Mouse (Mus musculus) liver, adult 2 months (tissue): ENCODE data around the gene Gal3st3. TPM values are rescaled to one million over a fixed set of nuclear protein-coding genes. Genes with fewer than 3 reads are reported as not detected.

ENCODE experiments used
- DNase-seq: peaks from one replicate; pipeline ENCODE4 v3.0.0-alpha.2; 2011; ENCODE audit warnings: low read depth, low spot score; ENCODE audit errors: extremely low read depth
- H3K27ac ChIP-seq: fragments of 200-500 bp; replicated peaks from 2 replicates; pipeline ENCODE4 v1.5.1; 2012; ENCODE audit warnings: low read depth, mild to moderate bottlenecking, control low read depth, inconsistent platforms, low read length; ENCODE audit not compliant: insufficient read depth
- H3K27me3 ChIP-seq: fragments of 200-500 bp; 2 replicates; pipeline ENCODE4 v1.6.1; 2012; ENCODE audit warnings: mild to moderate bottlenecking, moderate library complexity, low read length, inconsistent platforms; ENCODE audit not compliant: control insufficient read depth, insufficient read depth
- H3K36me3 ChIP-seq: fragments of 200-500 bp; 2 replicates; pipeline ENCODE4 v1.6.1; 2012; ENCODE audit warnings: low read length, inconsistent platforms; ENCODE audit not compliant: control insufficient read depth, insufficient read depth
- H3K4me1 ChIP-seq: fragments of 200-500 bp; 2 replicates; pipeline ENCODE4 v1.6.1; 2011; ENCODE audit warnings: low read length; ENCODE audit not compliant: control insufficient read depth, insufficient read depth
- H3K4me3 ChIP-seq: fragments of 200-500 bp; 2 replicates; pipeline ENCODE4 v1.5.1; 2011; ENCODE audit warnings: low read depth, mild to moderate bottlenecking, control low read depth, low read length, moderate library complexity; ENCODE audit not compliant: insufficient read depth
- H3K79me2 ChIP-seq: fragments of 200-500 bp; 2 replicates; pipeline ENCODE4 v1.6.1; 2012; ENCODE audit warnings: inconsistent platforms, mild to moderate bottlenecking, low read length, moderate library complexity; ENCODE audit not compliant: control insufficient read depth, insufficient read depth
- H3K9ac ChIP-seq: fragments of 200-500 bp; 2 replicates; pipeline ENCODE4 v1.6.1; 2012; ENCODE audit warnings: low read depth, mild to moderate bottlenecking, control low read depth, inconsistent platforms, low read length
- CTCF ChIP-seq: fragments of 200-500 bp; IDR thresholded peaks from 2 replicates; pipeline ENCODE4 v1.5.1; 2011; ENCODE audit warnings: low read depth, low read length, control low read depth
- POLR2A ChIP-seq: fragments of 200-500 bp; IDR thresholded peaks from 2 replicates; pipeline ENCODE4 v1.6.1; 2011; ENCODE audit warnings: low read length, control low read depth; ENCODE audit not compliant: insufficient read depth; ENCODE audit errors: extremely low read depth
- WGBS: fragments of 180-500 bp; shearing (Covaris S2); methylation state at CpG from one replicate; pipeline ENCODE4 v1.1.7; 2018; 5-methylcytosine and 5-hydroxymethylcytosine counted together
- polyA plus RNA-seq: library from polyadenylated mRNA; depleted of rRNA; stranded (reverse); fragments of >200 nt; gene quantifications from 2 replicates; pipeline ENCODE4 v1.2.3, GENCODE M21; 2012; rRNA removed
- total RNA-seq: library from RNA; depleted of rRNA; stranded (reverse); fragments of >200 nt; gene quantifications from 2 replicates; pipeline ENCODE4 v1.2.3, GENCODE M21; 2014; rRNA removed

Gene Gal3st3
- total and polyA plus RNA-seq, 2 experiments = not detected

GRCm38 (mm10) chr19:5353609-5354008, 55.5 kb downstream of the Gal3st3 start:
- no peak overlapping the region for H3K27ac ChIP-seq
- no peaks in the 10 kb centered on the region for H3K27me3 ChIP-seq
- H3K9ac ChIP-seq = no peak overlapping the region
- 76% methylated on average over 2 of the region's 2 CpGs for WGBS
- TF ChIP-seq POLR2A (no peak), CTCF (no peak)
- H3K36me3 ChIP-seq = no peaks in the 10 kb centered on the region
- no peaks in the 10 kb centered on the region for H3K79me2 ChIP-seq
- DNase-seq = no peak
- peaks cover 3% of the 10 kb centered on the region; the same call in 1 of the 2 replicates for H3K4me1 ChIP-seq
- H3K4me3 ChIP-seq = no peak overlapping the region

GRCm38 (mm10) chr19:5356080-5356479, 57.9 kb downstream of the Gal3st3 start:
- DNase-seq = no peak
- no peak for TF ChIP-seq POLR2A
- no peak for TF ChIP-seq CTCF
- H3K36me3 ChIP-seq = no peaks in the 10 kb centered on the region
- no peak overlapping the region for H3K4me3 ChIP-seq
- no peak overlapping the region for H3K27ac ChIP-seq
- WGBS = no CpG with 5 or more reads among the region's 1 CpGs
- no peak overlapping the region for H3K9ac ChIP-seq
- H3K4me1 ChIP-seq = no peaks in the 10 kb centered on the region
- H3K27me3 ChIP-seq = no peaks in the 10 kb centered on the region
- no peaks in the 10 kb centered on the region for H3K79me2 ChIP-seq

Other genes starting within 250 kb of the Gal3st3 start
- gene Rin1, start 247.8 kb upstream of the Gal3st3 start, total RNA-seq = 0.09 and 0.20 TPM in 2 replicates
- 0.40 and 0.78 TPM in 2 replicates for gene Rin1, start 247.8 kb upstream of the Gal3st3 start, polyA plus RNA-seq
- 0.18 and 0.54 TPM in 2 replicates for gene Cd248, start 230.3 kb upstream of the Gal3st3 start, total RNA-seq
- 0.57 and 0.98 TPM in 2 replicates for gene Cd248, start 230.3 kb upstream of the Gal3st3 start, polyA plus RNA-seq
- under 0.01 TPM in 2 replicates for gene Tmem151a, start 212.8 kb upstream of the Gal3st3 start, total RNA-seq
- 0.24 and 0.26 TPM in 2 replicates for gene Tmem151a, start 212.8 kb upstream of the Gal3st3 start, polyA plus RNA-seq
- 79.3 and 85.7 TPM in 2 replicates for gene Yif1a, start 209.8 kb upstream of the Gal3st3 start, total RNA-seq
- 188 and 215 TPM in 2 replicates for gene Yif1a, start 209.8 kb upstream of the Gal3st3 start, polyA plus RNA-seq
- not detected in 2 replicates for gene Cnih2, start 199.8 kb upstream of the Gal3st3 start, total RNA-seq
- 0.12 and 0.19 TPM in 2 replicates for gene Cnih2, start 199.8 kb upstream of the Gal3st3 start, polyA plus RNA-seq
- 82.1 and 98.7 TPM in 2 replicates for gene Rab1b, start 191.3 kb upstream of the Gal3st3 start, total RNA-seq
- gene Rab1b, start 191.3 kb upstream of the Gal3st3 start, polyA plus RNA-seq = 165 and 169 TPM in 2 replicates
- 2.4 and 4.6 TPM in 2 replicates for gene Klc2, start 179.8 kb upstream of the Gal3st3 start, total RNA-seq
- gene Klc2, start 179.8 kb upstream of the Gal3st3 start, polyA plus RNA-seq = 8.7 and 12.3 TPM in 2 replicates
- gene Pacs1, start 25.2 kb upstream of the Gal3st3 start, total RNA-seq = 1.1 and 3.3 TPM in 2 replicates
- gene Pacs1, start 25.2 kb upstream of the Gal3st3 start, polyA plus RNA-seq = 2.4 and 3.0 TPM in 2 replicates
- gene Sf3b2, start 2.9 kb upstream of the Gal3st3 start, total RNA-seq = 58.1 and 60.0 TPM in 2 replicates
- 60.8 and 61.4 TPM in 2 replicates for gene Sf3b2, start 2.9 kb upstream of the Gal3st3 start, polyA plus RNA-seq
- not detected in 2 replicates for gene Catsper1, start 37.4 kb downstream of the Gal3st3 start, total RNA-seq
- gene Catsper1, start 37.4 kb downstream of the Gal3st3 start, polyA plus RNA-seq = 0.05 TPM in 1 of 2 replicates, not detected in the other
- gene Cst6, start 51.2 kb downstream of the Gal3st3 start, total RNA-seq = not detected in 2 replicates
- gene Cst6, start 51.2 kb downstream of the Gal3st3 start, polyA plus RNA-seq = not detected in 2 replicates
- gene Eif1ad, start 68.4 kb downstream of the Gal3st3 start, total RNA-seq = 12.7 and 14.0 TPM in 2 replicates
- gene Eif1ad, start 68.4 kb downstream of the Gal3st3 start, polyA plus RNA-seq = 23.9 and 25.9 TPM in 2 replicates
- gene Banf1, start 68.8 kb downstream of the Gal3st3 start, total RNA-seq = 20.2 and 21.5 TPM in 2 replicates
- 68.5 and 71.2 TPM in 2 replicates for gene Banf1, start 68.8 kb downstream of the Gal3st3 start, polyA plus RNA-seq
- gene Sart1, start 90.4 kb downstream of the Gal3st3 start, total RNA-seq = 17.5 and 23.2 TPM in 2 replicates
- gene Sart1, start 90.4 kb downstream of the Gal3st3 start, polyA plus RNA-seq = 8.3 TPM in 2 replicates
- not detected in 2 replicates for gene Tsga10ip, start 104.2 kb downstream of the Gal3st3 start, total RNA-seq
- 0.41 TPM in 1 of 2 replicates, not detected in the other for gene Tsga10ip, start 104.2 kb downstream of the Gal3st3 start, polyA plus RNA-seq
- 67.4 and 80.5 TPM in 2 replicates for gene Drap1, start 126.6 kb downstream of the Gal3st3 start, total RNA-seq
- 57.1 and 59.2 TPM in 2 replicates for gene Drap1, start 126.6 kb downstream of the Gal3st3 start, polyA plus RNA-seq
- 7.8 and 11.5 TPM in 2 replicates for gene AI837181, start 126.8 kb downstream of the Gal3st3 start, total RNA-seq
- 34.1 and 36.6 TPM in 2 replicates for gene AI837181, start 126.8 kb downstream of the Gal3st3 start, polyA plus RNA-seq
- not detected in 2 replicates for gene Fosl1, start 149.2 kb downstream of the Gal3st3 start, total RNA-seq
- gene Fosl1, start 149.2 kb downstream of the Gal3st3 start, polyA plus RNA-seq = not detected in 2 replicates
- gene Ccdc85b, start 159.6 kb downstream of the Gal3st3 start, total RNA-seq = 2.7 and 3.3 TPM in 2 replicates
- 2.4 and 2.6 TPM in 2 replicates for gene Ccdc85b, start 159.6 kb downstream of the Gal3st3 start, polyA plus RNA-seq
- 25.8 and 32.0 TPM in 2 replicates for gene Fibp, start 162.3 kb downstream of the Gal3st3 start, total RNA-seq
- 38.5 and 46.6 TPM in 2 replicates for gene Fibp, start 162.3 kb downstream of the Gal3st3 start, polyA plus RNA-seq
- gene Ctsw, start 170.2 kb downstream of the Gal3st3 start, total RNA-seq = 0.37 and 0.40 TPM in 2 replicates
- 1.1 and 1.5 TPM in 2 replicates for gene Ctsw, start 170.2 kb downstream of the Gal3st3 start, polyA plus RNA-seq
- gene Efemp2, start 175.6 kb downstream of the Gal3st3 start, total RNA-seq = 4.0 and 4.3 TPM in 2 replicates
- 7.7 and 8.5 TPM in 2 replicates for gene Efemp2, start 175.6 kb downstream of the Gal3st3 start, polyA plus RNA-seq
- gene Mus81, start 190.1 kb downstream of the Gal3st3 start, total RNA-seq = 8.1 and 10.9 TPM in 2 replicates
- gene Mus81, start 190.1 kb downstream of the Gal3st3 start, polyA plus RNA-seq = 21.2 and 22.9 TPM in 2 replicates
- 117 and 122 TPM in 2 replicates for gene Cfl1, start 192.1 kb downstream of the Gal3st3 start, total RNA-seq
- 177 and 193 TPM in 2 replicates for gene Cfl1, start 192.1 kb downstream of the Gal3st3 start, polyA plus RNA-seq
- 0.83 and 0.87 TPM in 2 replicates for gene 1700020D05Rik, start 205.5 kb downstream of the Gal3st3 start, total RNA-seq
- 0.30 and 0.59 TPM in 2 replicates for gene 1700020D05Rik, start 205.5 kb downstream of the Gal3st3 start, polyA plus RNA-seq
- gene Snx32, start 212.2 kb downstream of the Gal3st3 start, total RNA-seq = 1.6 and 1.8 TPM in 2 replicates
- 4.1 and 4.5 TPM in 2 replicates for gene Snx32, start 212.2 kb downstream of the Gal3st3 start, polyA plus RNA-seq